Mouse (Mus musculus) gastrocnemius, postnatal 25 days (tissue): ENCODE data around the gene Aox4. TPM values are rescaled to one million over a fixed set of nuclear protein-coding genes. Genes with fewer than 3 reads are reported as not detected.

ENCODE experiments used
- DNase-seq: peaks from one replicate; pipeline ENCODE4 v3.0.0; 2022
- total RNA-seq, 2 experiments: library from RNA; stranded (reverse); gene quantifications; 1 replicate in 1 of 2; 2 replicates in 1 of 2; pipeline ENCODE4 v1.2.3; 2021

Aox4 gene
- total RNA-seq, 2 experiments from 2014 or later = not detected

GRCm38 (mm10) chr1:58248518-58248917, 38.3 kb downstream of the Aox4 start:
- DNase-seq = no peak

GRCm38 (mm10) chr1:58253466-58253865, 43.3 kb downstream of the Aox4 start:
- DNase-seq = no peak

- DNase-seq = no peak
These were observed 47.2 kb downstream of the Aox4 start for GRCm38 (mm10) chr1:58257195-58257991.

- DNase-seq = no peak
These were observed 50.1 kb downstream of the Aox4 start for GRCm38 (mm10) chr1:58260311-58260710.

- no peak for DNase-seq
These were observed 58.0 kb downstream of the Aox4 start for GRCm38 (mm10) chr1:58268231-58268630.

- no peak for DNase-seq
These were observed 60.8 kb downstream of the Aox4 start for GRCm38 (mm10) chr1:58270807-58271569.

GRCm38 (mm10) chr1:58275879-58276278, 65.7 kb downstream of the Aox4 start:
- DNase-seq = no peak

- DNase-seq = no peak
These were observed 67.8 kb downstream of the Aox4 start, which contains the start of gene Aox2 for GRCm38 (mm10) chr1:58278026-58278425. Gene Aox2, plus strand, starts transcription at chr1:58278326.

GRCm38 (mm10) chr1:58278513-58278912, 68.3 kb downstream of the Aox4 start:
- DNase-seq = no peak

GRCm38 (mm10) chr1:58280381-58280780, 70.2 kb downstream of the Aox4 start:
- peak; percentile 64 for DNase-seq

GRCm38 (mm10) chr1:58280939-58281624, 70.9 kb downstream of the Aox4 start:
- peak; percentile 40 for DNase-seq

GRCm38 (mm10) chr1:58281625-58281988, 71.4 kb downstream of the Aox4 start:
- DNase-seq = no peak

GRCm38 (mm10) chr1:58284505-58284904, 74.3 kb downstream of the Aox4 start:
- DNase-seq = no peak

- DNase-seq = no peak
These were observed 77.9 kb downstream of the Aox4 start for GRCm38 (mm10) chr1:58288091-58288490.

GRCm38 (mm10) chr1:58289863-58290469, 79.8 kb downstream of the Aox4 start:
- no peak for DNase-seq

GRCm38 (mm10) chr1:58291394-58292300, 81.5 kb downstream of the Aox4 start:
- DNase-seq = no peak

GRCm38 (mm10) chr1:58294730-58295129, 84.5 kb downstream of the Aox4 start:
- no peak for DNase-seq

GRCm38 (mm10) chr1:58296278-58296677, 86.1 kb downstream of the Aox4 start:
- DNase-seq = peak; percentile 47

- DNase-seq = no peak
These were observed 86.6 kb downstream of the Aox4 start for GRCm38 (mm10) chr1:58296821-58297220.

- no peak for DNase-seq
These were observed 88.2 kb downstream of the Aox4 start for GRCm38 (mm10) chr1:58298347-58298746.

- DNase-seq = no peak
These were observed 90.9 kb downstream of the Aox4 start for GRCm38 (mm10) chr1:58301073-58301472.
